Mouse (Mus musculus) urinary bladder, postnatal 10 days (tissue): ENCODE results near the gene Adra2b.
A peak's percentile ranks its signal among the peaks of the same experiment; 100 is the strongest.

ENCODE experiments used
- DNase-seq: peaks from one replicate; pipeline ENCODE4 v3.0.0; 2022; ENCODE audit warnings: low spot score

Adra2b gene

DNA sequence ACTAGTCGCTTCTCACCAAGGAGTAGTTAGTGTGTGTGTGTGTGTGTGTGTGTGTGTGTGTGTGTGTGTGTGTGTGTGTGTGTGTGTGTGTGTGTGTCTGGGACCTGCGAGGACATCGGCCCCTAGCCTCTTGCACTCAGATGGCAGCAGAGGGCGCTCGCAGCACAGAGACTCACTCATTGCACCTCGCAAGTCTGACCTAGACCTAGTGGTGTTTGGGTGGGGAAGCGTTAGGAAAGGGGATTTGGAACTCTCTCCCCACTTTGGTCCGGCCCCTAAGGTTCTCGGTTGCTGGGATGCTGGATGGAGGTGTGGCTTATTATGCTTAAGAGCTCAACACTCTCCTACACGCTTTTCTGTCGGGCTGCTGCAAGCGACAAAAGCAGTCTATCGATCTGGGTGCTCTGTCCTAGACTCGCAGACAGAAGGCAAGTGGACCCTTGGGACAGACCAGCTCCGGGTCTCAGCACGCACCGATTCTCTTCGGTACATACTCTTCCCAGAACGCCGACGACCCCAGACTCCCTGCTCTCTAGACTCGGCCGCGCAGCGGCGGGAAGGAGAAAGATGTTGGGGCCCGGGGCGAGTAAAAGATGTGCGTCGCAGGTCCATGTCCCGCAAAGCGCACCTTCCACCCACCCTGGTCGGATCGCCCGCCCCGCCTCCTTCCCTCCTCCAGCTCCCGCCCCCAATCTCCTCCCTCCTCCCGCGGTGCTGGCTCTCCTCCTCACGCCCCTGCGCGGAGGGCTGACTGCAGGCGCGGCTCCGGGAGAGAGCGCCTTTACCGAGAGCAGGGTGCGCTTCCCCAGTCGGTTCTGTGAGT is at the start of gene Adra2b:
TSS of gene Adra2b (plus strand) at position 750 of the 823 bp plus-strand sequence.
- DNase-seq, result peak; percentile 64

DNA sequence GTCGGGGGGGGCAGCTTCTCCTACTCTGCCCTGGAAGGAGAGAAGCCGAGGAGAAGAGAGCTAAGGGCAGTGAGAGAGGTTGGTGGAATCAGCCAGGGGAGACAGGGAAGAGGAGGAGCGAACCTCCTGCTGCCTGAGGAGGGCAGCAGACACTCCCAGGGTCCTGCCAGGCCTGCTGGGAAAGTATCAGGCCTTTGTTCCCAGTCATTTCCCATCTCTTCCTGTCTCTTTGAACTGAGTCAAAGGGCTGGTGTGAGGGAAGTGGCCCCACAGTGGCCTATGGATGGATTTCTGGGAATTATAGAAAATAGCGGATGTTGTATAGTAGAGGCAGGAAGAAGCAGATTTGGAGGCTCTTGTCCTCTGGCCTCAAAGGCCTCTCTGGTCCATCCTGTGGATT is 49.1 kb upstream of the Adra2b start:
- no peak for DNase-seq

DNA sequence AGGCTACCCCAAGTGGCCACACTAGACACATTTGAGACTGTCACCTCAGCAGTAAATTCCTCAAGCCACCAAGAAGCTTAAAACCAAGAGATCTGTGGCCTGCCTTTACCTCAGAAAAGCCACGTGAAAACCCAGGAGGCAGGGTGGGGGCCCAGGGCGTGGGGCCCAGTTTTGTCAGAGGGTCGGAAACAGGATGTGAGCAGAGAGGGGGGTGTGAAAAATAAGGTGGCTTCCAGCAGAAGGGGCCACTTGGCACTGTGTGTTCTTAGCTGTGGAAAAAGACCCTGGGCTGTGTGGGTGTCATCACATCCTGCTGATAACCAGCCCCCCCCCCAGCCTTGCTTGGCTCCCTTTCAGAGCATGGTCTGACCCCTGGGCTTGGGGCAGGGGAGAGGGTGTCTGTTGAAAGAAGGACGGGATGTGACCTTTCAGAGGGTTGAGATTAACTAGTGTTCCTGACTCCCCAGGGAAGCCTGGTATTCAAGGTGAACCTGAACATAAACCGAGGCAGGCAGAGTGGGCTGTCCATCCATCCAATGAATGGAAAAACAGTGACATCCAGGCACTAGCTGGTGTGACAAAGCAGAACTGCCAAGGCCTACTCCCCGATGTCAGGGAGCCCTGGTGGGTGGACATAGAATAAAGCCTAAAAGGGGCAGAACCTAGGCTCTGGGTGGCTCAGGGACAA is 48.4 kb upstream of the Adra2b start:
- no peak for DNase-seq

DNA sequence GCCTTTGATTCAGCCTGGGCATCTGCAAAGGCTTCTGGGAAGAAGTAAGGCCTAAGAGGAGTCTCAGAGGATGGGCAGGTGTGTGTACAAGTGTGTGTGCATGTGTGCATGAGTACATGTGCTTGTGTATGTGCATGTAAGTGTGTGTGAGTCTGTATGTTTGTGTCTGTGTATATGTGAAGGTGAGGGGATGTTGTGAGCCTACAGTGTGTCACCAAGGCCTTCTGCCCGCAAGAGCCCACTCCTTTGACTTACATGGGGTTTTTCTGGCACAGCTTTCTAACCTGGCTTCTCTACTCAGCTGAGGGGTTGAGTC is 47.9 kb upstream of the Adra2b start:
- no peak for DNase-seq

DNA sequence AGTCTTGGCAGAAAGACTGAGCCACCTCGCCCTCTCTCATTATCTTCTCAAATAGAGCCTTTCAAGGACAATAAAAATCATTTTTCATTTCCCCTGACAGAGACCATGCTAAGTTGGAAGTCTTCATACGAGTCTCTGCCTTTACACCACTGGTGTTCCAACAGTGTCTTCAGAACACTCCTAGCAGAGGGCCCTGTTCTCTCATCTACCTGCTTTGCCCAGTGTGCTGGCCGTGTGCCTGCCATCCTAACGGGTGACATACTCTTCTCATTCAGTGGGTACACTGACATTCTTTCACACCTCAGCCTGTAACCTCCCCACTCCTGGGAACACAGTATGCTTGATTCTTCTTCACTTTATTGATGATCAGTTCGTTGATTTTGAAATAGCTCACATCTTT is 46.6 kb upstream of the Adra2b start:
- no peak for DNase-seq

DNA sequence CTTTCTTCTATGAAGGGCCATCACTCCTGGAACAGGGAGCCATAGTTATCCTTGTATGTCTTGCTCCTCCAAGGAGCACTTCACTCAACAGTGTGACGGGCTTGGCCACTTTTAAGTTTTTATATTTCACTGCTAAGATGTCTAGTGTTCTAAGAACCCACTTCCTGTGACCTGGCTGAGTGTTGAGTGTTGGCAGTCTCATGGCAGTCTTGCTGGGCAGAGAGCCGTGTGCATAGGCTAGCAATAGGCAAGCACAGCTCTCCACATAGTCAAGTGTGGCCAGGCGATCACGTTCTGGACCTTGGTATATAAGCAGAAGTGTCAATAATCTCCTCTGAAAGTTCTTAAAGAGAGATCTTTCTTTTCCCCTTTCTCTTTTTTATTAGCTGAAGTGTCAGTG is 44.9 kb upstream of the Adra2b start:
- DNase-seq, result no peak

DNA sequence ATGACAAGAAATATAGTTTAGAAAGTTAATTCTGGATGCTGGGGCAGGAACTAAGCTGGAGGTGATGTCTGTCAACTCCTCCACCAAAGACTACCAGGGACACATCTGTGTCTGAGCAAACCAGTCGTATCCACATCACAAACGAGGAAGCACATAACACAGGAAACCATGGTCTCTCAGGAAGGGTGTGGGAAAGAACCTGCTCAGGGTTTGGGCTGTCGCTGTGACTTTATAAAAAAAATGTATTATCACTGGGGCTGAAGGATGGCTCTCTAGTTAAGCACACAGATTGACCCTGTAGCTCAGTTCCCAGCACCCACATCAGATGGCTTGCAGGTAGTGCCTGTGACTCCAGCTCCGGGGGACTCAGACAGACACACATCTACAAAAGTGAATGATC is 43.9 kb upstream of the Adra2b start:
- no peak for DNase-seq

DNA sequence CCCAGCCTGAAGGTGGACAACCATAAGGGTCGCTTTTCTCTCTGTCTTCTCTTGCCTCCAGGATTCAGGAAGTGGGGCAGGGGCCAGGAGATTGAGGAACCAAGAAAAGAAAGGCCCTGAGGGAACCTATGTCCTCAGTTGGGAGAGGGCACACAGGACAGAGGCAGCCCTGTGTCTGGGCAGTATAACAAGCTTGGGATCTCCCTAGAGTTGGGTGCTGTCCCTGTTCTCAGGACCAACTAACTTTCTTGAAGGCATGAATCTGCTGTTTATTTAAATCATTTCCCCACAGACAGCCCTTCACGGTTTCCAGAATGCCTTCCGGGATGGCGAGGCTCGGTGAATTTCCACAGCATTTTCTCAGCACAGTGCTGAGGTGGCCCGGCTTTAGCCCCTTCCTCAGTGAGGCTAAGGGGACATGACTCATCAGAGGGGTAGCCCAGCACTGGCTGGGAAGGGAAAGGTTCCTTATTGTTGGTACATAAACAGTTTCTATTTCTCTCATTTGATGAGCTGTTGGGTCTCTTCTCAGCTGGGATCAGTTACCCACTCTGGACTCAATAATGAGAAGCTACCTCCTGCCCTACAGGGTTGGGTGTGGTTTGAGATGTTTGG is 40.2 kb upstream of the Adra2b start:
- no peak for DNase-seq

DNA sequence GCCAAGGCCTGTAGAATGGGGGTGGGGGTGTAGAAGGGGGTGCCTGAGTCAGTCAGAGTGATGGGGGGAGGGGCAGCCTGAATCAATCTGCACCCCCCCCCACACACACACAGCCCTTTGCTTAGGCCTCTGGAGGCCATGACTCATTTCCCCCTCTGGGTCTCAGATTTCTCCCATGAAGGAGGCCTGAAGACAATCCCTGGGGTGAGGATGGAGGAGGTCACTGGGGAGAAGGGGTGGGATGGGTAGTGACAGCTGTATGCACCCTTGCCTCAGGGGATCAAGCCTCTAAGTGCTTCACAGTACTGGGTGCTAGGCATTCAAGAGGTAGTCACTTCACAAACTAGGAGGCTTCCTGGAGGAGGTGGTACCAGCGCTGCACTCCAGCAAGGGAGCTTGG is 39.3 kb upstream of the Adra2b start:
- DNase-seq, result no peak

DNA sequence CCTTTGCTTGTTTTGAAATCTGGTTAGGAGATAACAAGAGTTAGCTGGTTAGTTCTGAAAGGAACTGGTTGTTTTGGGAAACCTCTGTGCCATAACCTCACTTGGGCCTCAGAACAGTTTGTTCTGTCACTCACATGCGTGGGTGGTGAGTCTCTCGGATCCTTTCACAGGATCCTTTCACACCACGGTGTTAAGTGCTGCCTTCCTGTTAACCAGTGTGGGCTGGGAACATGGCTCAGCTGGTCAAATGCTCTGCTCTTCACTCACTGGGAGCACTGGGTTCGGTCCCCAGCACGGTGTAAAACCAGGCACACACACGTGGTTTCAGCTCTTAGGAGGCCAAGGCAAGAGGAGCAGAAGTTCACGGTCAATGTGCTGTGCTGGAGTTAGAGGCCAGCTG is 38.6 kb upstream of the Adra2b start:
- no peak for DNase-seq

DNA sequence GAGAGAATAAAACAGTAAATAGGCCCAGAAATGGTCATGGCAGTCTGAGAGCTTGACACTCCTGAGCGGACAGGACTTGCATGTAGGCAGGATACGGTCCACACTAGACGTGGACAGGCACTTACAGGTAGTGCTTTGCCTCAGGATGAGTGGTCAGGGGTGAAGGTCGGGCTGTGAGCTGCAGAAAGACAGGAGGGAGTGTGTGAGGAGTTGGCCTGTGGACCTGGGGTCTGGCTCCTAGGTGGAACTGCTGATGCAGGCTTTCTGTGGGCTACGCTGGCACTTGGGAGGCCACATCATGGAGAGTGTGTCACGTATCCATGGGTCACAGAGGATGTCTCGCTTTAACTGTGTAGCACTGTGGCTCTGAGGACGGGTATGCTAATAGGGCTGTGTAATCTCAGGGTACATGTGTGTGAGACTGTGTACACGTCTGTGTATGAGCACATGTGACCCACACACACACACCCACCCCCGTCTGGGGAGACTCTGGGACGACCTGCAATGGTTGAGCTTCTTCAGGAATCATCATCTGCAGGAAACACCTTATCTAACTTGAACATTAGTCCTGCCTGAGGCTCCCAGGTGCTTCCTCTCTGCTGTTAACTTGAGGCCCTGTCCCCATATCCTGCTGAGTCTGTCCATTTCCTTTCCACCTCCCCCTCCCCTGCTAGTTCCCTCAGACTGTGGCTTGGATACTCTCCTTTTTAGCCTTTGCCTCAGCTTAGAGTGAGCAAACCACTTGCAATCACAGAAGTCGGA is 34.7 kb upstream of the Adra2b start:
- no peak for DNase-seq

DNA sequence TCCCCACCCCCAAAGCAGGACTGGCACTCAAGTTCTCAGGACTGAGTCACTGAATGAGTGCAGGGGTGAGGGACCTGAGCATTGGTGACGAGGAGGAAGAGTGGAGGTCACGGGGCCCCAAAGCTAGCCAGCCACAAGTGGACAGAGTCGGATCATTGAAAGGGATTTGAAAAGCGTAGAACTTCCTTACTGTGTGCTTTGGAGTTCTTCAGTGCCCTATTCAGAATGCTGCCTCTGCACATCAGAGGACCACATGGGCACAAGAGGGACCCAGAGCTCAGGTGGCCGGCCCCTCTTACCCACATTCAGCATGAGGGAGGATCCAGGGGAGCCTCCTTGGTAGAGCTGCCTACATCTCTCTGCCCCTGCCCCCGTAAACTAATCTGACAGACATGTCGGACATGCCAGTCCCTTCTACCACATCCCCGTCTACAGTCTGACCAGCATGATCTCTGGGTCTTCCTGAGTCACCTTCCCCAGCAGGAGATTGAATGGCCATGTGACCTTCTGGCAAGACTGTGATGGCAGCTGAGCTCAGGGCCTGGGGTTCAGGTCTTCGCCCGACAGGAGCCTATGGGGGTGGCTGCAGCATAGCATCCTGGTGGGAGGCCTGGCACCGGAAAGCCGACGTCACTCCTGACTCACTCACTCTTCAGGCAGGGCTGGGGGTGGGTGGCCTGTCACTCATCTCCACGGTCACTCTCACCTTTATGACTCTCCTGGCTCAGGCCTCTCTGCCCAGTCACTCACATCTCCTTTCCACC is 30.0 kb upstream of the Adra2b start:
- no peak for DNase-seq

DNA sequence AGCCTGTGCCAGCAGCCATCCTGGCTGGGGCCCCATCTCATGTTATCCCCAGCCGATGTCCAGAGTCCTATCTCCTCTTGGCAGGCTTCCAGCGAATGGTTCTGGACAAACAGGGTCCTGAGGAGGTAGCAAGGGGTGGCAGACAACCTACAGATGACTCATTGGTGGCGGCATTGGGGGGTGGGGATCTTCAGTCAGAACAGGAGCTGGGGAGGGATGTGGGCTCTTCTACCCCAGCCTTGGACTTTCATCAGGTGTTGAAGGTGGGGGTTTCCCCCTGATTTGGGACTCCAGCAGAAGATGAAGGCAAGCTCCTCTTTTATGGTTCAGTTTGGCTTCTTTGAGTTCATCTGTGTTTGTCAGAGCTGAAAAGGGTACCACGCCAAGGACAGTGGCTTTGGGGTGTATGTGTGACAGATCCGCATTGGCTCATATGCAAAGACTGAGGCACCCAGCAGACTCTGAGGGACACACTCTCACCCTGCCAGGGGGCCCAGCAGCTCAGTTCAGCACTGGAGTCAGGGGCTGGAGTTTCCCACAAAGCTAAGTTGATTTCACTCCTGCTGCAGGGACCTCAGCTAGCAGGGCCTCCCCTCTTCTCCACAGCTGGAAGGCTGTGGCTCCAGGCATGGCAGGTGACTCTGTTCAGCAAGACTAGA is 28.9 kb upstream of the Adra2b start:
- DNase-seq, result no peak

DNA sequence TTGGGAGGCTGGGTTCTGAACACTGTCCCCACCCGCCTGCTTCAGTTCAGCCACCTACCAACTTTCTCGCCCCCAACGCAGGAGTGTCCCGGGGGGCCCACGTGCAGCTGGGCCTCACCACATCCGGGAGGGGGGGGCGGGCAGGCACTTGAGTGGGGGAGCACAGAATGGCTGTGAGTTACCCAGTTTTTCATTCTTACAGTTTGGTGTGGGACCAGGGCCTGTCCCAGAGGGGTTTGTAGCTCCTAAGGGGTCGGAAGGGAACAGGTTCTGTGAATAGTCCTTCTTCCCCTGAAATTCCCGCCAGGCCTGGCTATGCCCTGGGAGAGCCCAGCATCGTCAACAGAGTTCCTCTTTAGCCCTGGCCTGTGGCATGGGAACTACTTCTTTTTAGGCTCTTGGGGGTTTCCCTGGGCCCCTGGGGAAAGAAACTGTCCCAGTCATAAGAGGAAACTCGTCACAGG is 27.9 kb upstream of the Adra2b start:
- no peak for DNase-seq

DNA sequence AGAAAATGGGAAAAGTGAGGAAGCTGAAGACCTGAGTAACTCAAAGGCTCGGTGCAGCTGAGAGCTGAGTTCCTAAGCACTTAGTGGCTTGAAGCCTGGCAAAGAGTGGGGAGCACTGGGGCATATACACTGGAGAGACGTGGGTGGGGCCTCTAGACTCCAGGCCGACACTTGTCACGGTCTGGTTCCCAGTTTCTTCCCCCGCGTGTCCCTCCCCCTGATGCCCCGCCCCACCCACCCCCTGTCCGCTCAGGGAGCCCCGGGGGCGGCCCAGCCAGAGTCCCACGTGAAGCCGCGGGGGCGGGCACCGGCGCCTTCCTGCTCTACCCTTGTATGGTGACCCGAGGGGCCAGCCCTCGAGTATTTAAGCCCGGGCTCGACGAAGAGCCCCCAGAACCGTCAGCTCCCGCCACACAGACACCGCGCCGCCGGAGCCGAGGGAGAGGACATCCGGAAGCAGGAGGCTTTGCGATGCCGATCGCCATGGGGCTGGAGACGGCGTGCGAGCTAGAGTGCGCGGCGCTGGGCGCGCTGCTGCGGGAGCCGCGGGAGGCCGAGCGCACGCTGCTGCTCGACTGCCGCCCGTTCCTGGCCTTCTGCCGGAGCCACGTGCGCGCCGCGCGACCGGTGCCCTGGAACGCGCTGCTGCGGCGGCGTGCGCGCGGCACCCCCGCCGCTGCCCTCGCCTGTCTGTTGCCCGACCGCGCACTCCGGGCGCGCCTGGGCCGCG is 27.1 kb upstream of the Adra2b start, which contains the start of gene Dusp2:
TSS of gene Dusp2 (plus strand) at position 393 of the 730 bp plus-strand sequence.
- DNase-seq, result peak; percentile 27

DNA sequence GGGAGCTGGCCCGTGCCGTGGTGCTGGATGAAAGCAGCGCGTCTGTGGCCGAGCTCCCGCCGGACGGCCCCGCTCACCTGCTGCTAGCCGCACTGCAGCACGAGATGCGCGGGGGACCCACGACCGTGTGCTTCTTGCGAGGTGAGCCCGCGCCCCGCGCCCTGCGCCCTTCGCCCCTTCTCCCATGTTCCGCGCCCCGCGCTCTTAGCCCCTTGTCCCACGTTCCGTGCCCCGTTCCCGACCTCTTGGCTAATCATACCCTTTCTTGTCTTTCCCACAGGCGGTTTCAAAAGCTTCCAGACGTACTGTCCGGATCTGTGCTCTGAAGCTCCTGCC is 26.5 kb upstream of the Adra2b start:
- DNase-seq, result no peak

DNA sequence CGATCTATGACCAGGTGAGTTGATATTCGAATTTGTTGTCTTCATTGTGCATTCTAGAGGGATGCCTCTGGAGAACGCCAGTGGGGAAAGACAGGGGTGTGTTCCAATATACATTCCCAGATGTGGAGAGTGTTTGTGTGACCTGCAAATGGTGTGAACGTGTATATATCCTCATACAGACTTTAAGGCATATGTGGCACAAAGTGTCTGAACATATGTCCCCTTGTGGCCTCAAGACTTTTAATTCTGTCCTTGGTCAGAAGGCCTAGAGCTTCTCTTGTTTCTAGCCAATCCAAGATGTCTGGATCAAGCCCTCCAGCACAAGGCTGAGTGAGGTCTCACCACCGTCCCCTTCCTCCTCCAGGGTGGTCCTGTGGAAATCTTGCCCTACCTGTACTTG is 26.1 kb upstream of the Adra2b start:
- DNase-seq, result no peak

DNA sequence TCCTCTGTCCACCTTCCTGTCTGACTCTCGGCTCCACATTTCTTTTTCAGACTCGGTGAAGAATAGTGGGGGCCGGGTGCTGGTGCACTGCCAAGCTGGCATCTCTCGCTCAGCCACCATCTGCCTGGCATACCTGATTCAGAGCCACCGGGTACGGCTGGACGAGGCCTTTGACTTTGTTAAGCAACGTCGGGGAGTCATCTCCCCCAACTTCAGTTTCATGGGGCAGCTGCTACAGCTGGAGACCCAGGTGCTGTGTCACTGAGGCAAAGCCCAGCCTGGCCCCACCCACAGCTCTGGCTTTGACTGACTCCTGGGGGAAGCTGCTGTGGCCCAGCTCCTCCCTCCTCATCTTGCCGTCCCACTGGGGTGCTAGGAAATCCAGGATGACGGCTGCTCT is 25.5 kb upstream of the Adra2b start:
- no peak for DNase-seq

DNA sequence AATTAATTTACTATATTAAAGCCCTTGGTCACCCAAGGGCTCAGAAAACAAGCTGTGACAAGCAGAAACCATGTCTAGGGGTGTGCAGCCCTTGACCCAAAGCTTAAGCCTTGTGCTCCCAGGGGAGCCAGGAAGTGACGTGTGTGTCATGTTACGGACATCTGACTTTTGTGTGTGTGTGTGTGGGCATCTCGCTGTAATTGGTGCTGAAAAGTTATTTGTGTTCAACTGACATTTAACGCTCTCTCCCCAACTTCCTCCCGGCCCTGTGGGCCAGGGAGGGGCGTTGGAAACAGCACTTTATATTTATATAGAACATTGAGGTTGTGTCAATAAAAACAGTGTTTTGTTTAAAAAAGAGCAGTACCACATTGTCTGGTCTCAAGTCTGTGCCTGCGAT is 25.0 kb upstream of the Adra2b start:
- no peak for DNase-seq

DNA sequence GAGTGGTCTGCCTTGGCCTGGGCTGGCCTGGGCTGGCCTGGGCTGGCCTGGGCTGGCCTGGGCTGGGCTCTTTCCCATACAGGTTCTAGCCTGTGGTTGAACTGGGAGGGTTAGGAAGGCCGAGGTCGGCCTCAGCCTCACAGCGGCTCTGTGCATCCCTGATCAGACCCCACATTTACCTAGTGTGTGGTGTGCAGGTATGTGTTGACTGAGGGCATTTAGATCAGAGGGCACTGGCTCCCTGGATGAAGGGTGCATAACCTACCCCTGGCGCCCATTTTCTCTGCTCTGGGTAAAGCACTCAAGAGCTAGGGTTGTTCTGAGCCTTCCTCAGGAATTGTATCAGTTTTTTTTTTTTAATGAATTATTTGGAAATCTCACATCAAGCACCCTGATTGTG is 24.6 kb upstream of the Adra2b start, which contains the start of gene Astl:
TSS of gene Astl (plus strand) at position 224 of the 400 bp plus-strand sequence.
- no peak for DNase-seq

DNA sequence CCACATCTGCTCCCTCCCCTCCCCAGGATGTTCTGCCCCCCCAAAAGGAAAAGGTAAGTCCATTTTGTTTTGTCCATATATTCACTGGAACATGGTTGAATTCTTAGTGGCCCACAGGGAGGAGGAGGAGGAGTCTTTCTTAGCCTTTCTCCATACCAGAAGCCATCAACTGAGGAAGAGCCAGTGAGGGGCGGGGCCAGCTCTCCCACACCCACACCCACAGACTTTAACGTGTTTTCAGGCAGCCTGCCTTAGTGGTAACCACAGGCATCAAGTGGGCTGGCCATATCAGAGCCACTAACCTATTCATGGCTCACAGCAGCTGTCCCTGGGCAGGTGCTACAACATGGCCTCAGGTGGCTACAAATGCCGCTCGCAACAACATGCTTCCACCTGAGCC is 24.2 kb upstream of the Adra2b start:
- no peak for DNase-seq
